Mouse (Mus musculus) kidney, postnatal 10 days (tissue): ENCODE data around the gene Spats2.
"Not testable (repeated sequence)": the region's sequence is repeated elsewhere in the genome, so short reads cannot be mapped to it uniquely, and the experiment has no call there.

Experiments used
- DNase-seq: peaks from one replicate; pipeline ENCODE4 v3.0.0; 2021; ENCODE audit warnings: mixed read lengths

Gene Spats2

DNA sequence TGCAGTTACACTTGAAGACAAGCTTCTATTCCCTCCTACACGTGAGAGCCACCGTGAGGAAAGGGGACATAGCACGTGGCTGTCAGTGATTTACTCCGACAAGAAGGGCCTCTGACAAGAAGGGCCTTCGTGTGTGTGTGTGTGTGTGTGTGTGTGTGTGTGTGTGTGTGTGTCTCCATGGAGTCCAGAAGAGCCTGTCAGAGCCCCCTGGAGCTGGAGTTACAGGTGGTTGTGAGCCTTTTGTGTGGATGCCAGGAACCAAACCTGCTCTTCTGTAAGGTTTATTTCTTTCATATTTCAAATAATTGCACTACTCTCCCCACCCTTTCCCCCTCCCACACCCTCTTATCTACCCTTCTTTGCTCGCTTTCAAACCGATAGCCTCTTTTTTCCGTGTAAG lies 25.6 kb downstream of the Spats2 start:
- DNase-seq = no peak

DNA sequence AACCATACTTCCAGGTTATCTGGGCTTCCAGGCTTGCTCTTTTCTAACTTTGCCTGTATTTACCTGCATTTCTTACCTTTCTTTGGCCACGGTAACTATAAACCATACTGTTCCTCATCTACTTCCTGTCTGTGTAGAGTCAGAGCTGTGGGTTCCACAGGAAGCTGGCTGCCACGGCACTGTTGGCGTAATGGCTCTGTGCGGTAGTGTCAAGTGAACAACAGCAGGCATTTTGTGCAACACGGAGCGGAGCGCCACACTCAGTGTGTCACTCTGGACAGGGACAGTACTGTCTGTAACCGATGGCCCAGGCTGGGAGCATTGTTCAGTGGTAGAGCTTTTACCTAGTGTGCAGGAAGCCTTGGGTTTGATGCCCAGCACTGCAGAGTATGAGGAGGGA lies 27.8 kb downstream of the Spats2 start:
- DNase-seq = no peak

DNA sequence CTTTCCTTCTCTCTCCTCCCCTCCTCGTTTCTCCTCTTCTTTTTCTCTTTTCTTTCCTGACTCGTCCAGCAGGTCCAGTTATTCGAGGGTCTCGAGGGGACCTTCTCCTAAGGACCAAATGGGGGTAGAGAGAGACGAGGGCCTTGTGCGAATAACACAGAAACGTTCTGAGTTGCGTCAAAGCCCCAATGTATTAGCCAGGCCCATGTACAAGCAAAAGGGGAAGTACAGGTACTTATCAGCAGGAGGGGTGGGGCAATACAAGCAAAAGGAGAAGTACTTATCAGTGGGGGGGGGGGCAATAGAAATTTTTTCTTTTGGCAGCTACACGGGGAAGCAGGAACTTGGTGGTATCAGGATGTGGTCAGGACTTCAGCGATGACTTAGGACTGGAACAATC lies 28.8 kb downstream of the Spats2 start:
- DNase-seq = not testable (repeated sequence)

DNA sequence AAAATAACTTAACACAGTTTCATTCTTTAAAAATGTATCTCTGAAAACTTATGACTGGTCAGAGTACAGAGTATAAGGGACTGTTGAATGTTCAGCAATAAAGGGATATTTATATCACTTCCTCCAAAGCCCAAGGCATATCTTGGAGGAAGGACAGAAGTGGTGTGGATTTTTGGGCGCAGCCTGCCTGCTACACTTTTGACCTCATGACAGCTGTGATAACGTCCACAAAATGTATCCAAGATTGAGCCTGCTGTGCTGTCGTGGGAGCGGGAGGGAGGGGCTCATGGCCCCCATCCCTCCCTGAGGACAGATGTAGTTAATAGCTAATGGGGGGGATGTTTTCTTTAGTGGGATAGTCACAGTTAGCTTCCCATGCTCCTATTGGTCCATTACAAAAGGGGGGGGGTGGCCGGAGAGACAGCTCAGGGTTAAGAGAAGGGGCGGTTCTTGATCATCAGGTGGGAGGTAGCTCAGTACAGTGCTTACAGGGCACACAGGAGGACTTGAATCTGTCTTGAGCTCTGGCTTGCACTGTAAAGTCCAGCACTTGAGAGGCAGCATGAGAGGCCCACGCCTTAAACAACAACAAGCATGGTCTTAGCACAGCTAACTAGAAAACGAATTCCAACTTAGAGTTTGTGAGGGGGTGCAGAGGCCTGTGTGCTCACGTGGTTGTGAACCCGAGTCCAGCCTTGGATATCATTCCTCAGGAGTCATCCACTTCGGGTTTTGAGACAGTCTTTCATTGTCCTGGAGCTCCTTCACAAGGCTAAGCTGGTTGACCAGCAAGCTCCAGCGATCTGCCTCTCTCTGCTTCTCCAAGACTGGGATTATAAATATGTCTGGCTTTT lies 38.0 kb downstream of the Spats2 start:
- no peak for DNase-seq

DNA sequence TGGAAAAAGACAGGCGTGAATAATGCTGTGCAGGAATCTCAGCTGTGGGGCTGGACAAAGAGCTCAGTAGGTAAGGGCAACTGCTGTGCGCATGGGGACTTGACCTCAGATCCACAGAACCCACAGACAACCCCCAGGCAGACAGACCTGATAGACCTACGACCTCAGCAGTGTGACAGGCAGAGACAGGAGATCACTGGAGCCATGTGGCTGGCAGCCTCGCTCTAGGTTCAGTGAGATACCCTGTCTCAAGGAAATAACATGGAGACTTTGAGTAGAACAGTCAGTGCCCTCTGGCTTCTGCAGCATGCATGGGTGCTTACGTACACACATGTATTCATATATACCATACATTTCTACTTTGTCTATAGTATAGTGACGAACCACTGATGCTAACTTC lies 46.4 kb downstream of the Spats2 start:
- no peak for DNase-seq

DNA sequence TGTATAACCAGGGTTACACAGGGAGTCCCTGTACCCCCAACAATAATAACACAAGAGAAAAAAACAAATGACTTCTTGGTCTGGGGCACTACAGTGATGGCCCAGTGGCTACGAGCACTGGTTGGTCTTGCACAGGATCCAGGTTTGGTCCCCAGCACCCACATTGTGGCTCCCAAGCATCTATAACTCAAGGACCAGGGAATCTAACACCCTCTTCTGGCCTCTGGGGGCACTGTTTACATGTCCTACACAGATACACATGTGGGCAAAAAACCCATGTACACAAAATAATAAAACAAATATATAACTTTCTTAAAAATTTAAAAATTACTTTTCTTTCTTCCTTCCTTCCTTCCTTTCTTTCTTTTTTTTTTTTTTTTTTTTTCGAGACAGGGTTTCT lies 53.9 kb downstream of the Spats2 start:
- no peak for DNase-seq

DNA sequence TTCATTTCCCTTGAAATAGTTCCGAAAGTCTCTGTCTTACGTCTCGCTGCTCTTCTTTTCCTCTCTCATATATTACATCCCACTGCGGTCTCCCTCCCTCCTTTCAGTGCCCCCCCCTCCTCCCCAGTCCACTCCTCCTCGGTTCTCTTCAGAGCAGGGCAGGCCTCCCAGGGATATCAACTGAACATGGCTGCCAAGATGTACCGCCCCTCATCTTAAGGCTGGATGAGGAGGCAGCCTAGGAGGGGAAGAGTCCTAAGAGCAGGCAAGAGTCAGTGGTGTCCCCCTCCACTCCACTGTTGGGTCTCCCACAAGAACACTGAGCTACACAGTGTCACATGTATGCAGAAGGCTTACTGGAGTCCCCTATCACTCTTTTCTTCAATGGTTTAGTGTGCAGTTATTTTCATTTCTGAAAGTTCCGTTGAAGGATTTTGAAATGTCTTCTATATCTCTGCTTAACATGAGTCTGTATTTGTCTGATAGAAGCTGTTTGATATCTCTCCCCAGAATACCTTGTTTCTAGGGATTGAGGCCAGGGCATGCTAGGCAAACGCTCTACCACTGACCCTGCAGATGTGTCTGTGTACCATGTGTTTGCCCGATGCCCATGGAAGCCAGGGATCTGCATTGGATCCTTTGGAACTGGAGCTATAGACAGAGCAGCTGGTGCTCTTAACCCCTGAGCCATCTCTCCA lies 58.6 kb downstream of the Spats2 start:
- no peak for DNase-seq

DNA sequence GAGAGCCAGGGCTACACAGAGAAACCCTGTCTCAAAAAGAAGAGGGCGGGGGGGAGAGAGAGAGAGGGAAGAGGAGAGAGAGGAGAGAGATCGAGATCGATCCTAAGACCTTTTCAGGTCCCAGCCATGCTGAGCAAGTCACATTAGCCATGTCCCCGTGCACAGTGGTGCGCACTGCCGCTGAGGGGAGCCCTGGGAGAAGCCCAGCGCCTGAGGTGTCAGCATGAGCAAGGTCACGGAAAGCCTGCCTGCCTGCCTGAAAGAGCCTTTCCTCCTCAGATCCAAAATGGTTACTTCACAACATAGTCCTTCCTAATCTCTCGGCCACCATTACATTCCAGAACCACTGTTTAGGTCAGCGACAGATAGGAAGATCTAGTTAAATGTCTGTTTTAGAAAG lies 68.6 kb downstream of the Spats2 start:
- no peak for DNase-seq

DNA sequence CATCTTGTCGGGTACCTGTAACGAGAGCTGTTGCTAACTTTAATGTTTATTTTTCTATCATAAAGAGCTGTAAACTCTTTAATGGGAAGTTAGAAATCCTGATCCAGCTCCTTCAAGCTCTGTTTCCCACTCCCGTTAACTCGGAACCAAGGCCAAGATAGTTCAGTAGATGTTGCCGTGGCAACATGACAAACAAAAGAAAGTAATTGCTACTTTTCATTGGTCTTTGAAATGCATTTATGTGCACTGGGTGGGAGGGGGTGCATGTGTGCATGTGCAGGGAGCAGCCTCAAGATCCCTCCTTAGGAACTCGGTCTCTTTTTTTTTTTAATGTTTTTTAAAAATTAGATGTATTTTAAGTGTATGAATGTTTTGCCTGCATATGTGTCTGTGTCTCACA lies 69.3 kb downstream of the Spats2 start:
- no peak for DNase-seq

DNA sequence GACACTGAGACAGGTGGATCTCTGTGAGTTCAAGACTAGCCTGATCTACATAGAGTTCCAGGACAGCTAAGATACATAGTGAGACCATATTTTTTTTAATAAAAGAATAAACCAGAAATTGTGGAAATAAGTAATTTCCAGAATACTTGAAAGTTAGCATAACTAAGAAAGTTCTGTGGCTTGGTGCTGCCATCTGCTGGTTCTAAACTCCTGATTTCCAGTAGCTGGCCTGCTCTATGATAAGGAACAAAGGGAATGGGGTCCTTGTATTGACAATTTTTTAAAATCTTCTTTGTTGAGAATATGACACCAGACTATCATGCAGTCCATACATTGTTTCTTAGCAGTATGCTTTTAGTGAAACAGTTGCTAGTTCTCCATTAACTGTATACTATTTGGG lies 73.0 kb downstream of the Spats2 start:
- DNase-seq = peak; percentile 79

DNA sequence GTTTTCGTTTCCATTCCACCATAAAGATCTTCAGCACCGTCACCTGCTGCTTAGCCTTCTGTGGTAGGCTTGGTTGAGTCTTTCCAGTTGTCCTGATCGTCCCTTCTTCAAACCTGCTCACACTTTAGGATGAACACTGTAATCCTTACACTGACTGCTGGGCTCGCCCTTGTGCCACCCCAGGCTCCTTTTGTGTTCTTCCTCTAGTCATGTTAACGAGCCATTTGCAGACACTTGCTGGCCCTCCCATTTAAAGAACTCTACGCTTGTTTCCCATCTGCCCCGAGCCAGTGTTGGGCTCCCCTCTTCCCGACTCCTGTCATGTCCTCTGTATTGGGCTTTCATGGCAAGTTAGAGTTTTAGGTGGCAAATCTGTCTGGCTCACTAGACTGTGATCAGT lies 80.2 kb downstream of the Spats2 start:
- no peak for DNase-seq

DNA sequence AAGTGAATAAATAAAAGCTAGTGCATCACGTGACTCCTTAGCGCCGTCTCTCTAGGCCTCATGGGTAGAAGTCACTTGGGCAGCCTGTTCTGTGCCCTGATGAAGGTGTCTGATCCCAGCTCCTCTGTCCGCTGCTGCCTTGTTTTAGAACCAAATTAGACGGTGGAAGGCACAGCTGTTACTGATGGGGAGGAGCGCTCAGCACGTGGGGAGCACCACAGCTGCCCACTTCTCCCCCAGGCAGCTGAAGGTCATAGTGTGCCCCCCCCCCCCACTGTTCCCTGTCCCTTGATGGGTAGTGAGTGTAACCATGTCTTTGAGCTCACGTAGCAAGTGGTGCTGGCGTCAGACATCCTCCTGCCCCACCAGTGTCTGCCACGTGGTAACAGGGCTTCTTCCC lies 87.5 kb downstream of the Spats2 start:
- no peak for DNase-seq

DNA sequence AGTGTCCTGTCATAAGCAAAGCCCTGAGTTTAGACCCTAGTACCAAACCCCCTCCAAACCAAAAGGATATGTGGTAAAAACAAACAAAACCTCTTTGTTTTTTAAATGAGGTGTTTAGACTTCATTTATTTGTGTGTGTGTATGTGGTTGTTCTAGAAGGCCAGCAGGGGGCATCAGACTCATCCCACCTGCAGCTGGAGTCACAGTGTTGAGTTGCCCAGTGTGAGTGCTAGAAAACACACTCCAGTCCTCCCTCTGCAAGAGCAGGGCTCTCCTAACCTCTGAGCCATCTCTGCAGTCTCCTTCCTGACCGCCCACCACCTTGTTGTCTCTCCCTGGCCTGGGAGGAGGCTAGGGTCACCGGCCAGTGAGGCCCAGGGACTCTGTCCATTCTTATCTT lies 89.2 kb downstream of the Spats2 start:
- DNase-seq = peak; percentile 35

DNA sequence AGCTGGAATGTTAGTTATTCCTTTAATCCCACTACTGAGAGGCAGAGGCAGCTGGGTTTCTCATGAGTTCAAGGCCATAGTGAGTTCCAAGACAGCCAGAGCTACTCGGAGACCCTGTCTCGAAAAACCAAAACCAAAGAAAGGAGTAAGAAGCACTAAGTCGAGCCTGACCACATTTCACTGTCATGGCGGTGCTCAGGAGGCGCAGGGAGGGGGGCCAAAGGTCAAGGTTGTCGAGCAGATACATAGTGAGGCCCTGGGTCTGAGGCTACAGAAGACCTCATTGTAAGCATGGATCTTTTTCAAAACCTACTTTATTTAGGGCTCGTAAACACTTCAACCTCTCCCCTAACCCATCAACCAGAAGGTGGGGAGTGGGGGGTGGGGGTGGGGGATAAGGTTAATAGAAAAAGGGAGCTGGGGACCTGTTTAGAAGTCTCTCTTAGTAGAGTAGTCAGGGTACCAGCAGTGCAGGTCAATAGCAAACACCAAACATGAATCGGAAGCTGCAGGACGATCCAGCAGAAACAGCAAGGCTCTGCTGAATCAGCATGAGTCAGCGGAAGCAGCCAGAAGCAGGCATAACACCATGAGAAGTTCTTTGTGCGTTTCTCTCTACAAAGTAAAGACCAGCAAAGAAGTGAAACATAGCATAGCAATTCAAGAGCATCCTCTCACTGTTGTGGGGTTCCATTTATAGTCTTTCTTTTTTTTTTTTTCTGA lies 90.2 kb downstream of the Spats2 start:
- DNase-seq = no peak

DNA sequence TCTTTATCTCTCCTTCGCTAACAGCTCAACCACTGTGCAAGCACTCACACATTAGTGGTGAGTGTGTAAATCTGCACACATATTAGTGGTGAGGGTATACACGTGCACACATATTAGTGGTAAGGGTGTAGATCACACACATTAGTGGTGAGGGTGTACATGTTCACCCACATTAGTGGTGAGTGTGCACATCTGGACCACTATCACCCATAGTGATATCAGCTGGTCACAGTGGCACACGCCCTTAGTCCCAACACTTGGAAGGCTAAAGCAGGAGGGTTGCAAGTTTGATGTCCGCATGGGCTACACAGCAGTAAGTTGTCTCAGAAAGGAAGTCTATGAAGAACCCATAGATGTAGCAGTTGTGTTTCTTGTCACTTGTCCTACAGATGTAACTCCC lies 91.9 kb downstream of the Spats2 start:
- no peak for DNase-seq

DNA sequence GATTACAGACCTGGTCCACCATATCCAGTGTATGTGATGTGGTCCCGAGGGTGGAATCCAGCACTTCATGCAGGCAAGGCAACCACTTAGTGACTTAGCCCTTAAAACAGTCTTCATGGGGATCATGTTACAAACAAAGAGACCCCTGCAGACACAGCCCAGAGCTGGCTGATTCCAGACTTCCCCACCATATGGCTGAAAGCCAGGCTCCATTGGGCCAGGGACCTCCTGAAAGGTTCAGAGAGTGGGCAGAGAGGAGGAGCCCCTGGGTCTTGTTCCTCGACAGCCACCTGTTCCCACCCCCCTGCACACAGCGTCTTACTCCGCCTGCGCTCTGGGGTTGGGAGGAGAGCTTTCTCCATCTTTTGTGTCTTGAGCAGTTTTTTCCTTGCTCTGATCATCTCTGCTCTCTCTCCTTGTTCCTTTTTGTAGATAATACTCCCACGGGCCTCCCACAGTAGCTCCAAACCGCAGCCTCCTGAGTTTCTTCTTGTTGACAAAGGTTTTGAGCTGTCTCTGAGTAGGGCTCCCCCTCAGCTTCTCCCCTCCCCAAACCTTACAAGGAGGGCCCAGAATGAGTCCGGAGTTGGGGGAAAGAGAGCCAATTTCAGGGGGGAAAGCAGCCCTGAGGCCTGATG lies 95.7 kb downstream of the Spats2 start:
- DNase-seq = no peak

DNA sequence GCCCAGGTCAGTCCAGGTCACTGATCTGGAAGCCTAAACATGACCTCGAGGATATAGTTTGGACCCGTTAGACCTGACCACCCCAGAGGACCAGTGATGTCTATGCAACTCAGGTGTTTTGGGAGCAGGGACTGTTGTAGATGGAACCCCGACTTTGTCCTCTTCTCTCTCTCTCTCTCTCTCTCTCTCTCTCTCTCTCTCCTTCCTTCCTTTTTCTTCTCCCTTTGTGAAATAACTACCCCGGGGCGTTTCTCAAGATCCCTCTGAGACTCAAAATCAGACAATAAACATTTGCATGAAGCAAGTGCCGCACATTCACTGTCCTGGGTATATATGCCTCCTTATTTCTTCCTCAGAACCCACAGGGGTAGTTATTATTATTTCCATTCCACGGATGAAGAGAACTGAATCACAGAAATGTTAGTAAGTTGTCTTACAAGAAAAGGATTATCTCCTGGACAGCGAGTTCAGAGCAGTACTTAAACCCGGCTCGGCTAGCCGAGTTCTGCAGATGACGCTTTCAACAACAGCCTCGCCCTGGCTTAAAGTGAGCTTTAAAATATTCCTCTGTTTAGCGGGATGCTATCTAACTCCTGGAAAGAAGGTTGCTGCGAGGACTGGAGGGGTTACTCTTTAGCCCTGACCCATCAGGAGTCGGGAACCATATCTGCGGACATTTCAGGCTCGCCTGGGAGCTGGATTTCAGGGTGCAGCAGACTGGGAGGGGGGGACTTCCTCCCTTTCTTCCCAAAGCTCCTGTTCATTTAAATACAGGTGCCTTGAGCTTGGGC lies 97.3 kb downstream of the Spats2 start:
- DNase-seq = no peak

DNA sequence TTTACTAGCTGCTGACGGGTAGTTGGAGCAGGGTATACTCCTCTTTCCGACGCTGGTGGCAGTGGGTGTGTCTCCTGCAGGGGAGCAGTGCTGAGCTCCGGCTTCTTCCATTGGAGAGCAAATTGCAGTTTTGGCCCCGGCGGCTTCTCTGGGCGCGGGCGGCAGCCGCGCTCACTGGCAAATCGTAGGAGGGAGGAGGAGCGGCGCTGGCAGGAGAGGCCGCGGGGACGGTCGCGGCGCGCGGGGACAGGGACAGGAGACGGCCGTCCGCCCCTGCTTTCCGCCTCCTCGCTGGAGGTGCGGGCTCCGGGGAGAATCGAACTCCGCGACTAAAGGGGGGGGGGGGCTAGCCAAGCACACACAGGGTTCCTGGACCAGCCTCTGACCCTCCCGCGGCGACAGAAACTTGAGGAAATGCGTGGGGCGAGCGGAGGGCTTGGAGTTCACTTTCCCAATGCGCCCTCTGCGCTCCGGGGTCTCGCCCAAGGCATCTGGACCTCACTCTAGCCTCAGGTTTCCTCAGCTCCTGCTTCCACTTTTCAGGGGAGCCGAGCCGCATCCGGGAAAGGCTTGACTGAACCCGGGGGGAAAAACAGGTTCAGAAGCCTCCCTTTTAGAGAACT lies 98.0 kb downstream of the Spats2 start:
- peak; percentile 57 for DNase-seq

DNA sequence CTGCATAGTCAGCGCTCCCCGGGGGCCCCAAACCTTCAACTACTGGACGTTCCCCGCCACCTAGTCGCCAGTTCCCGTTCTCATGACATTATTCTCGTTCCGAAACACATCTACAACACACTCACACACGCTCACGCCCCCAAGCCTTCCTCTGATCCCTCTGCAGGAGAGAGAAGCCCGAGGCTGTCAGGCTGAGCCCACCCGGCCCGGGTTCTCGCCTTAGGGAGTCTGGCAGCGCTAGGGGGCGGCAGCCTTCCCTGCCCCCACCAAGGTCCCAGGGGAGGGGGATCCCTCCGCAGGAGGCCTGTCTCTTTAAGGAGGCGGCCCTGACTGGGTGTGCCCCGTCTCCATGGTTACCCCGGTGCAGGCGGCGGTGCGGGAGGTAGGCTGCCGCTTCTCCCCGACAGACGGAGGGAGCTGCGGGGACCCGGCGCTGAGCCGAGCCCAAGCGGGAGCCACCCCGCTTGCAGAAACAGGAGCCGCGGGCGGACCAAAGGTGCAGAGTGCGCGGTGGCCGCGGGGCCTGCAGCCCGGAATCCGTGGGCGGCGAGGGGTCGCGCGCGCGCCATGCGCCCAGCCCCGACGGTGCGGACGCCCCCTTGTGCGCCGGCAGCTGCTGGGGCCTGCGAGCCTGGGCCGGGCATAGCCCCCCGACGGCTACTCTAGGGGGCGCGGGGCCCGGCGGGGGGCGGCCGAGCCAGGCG lies 98.6 kb downstream of the Spats2 start, which contains the start of gene Kcnh3:
TSS of gene Kcnh3 (plus strand) at position 654 of the 704 bp plus-strand sequence.
- peak; percentile 75 for DNase-seq

DNA sequence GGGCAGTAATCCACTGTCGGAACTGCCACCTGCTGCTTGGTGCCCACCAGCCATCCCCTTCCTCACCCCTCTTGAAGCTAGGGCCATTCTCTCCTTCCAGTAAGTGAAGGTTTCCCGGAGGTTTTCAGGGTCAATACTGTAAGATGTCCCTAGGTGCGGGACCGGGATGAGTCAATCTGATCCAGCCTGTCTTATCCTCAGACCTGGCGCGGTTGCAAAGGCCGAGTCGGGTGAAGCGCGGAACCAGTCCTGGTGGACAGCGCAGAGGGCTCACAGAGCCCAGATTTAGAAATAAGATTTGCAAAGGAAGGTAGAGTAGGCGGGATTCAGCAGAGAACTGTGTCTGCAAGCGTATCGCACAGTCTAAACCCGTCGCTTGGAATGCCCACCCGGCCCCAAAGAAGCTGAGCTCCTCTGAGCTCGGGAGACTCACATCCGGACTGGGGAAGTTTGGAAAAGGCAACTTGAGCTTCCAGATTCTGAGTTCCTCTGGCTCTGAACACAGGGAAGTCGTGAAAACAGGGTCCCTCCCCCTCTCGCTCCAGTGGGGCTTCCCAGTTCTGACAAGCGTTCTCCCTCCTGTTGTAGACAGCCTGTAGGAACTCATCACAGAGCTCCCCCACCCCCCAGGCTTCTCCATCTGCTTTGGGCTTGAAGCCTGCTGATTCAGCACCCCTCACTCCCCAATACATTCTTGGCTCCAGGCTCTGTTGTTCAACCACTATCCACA lies 99.5 kb downstream of the Spats2 start:
- DNase-seq = peak; percentile 67
